8 mouse cellular contexts compared by ENCODE assay signal in genomic region chr10:41518981-41519618, GRCm38 (mm10). TPM values are rescaled to one million over a fixed set of nuclear protein-coding genes. Genes with fewer than 3 reads are reported as not detected.
DNase-seq lines count a peak whose midpoint lies in the region; ATAC-seq and TF ChIP-seq lines count a peak whose summit lies in the region.

Cd164 (plus strand) TSS chr10:41519414.

- no peak for TF ChIP-seq CTCF in lung, postnatal 0 days (IDR thresholded peaks at IDR 0.05)

- H3K9me3 ChIP-seq in hindbrain, embryonic 10.5 days = no peaks in the 10 kb centered on the region
- H3K9me3 ChIP-seq in lung, postnatal 0 days (ENCODE audit: low read length) = no peaks in the 10 kb centered on the region

- under 1% methylated on average over 69 of the region's 69 CpGs for WGBS in hindbrain, embryonic 10.5 days
- 1% methylated on average over 48 of the region's 69 CpGs for WGBS in lung, postnatal 0 days

- H3K27me3 ChIP-seq in hindbrain, embryonic 10.5 days (ENCODE audit: insufficient read depth, poor library complexity, severe bottlenecking) = no peaks in the 10 kb centered on the region
- no peaks in the 10 kb centered on the region for H3K27me3 ChIP-seq in lung, postnatal 0 days (replicated peaks; ENCODE audit: insufficient read depth, low read length)

- peaks cover 16% of the 10 kb centered on the region for H3K36me3 ChIP-seq in hindbrain, embryonic 10.5 days
- H3K36me3 ChIP-seq in lung, postnatal 0 days (ENCODE audit: insufficient read depth, low read length) = no peaks in the 10 kb centered on the region

- TF ChIP-seq EP300 in lung, postnatal 0 days (IDR thresholded peaks at IDR 0.05) = 0 out of 2 replicates have a peak, but pooled peaks have one; percentile 19

- peak; percentile 57 for DNase-seq in MEL-GATA-1-ER (ENCODE audit: extremely low read depth, low read depth)
- DNase-seq in cerebellum, adult 8-10 months = peak; percentile 93
- peak; percentile 94 for DNase-seq in hindbrain, embryonic 10.5 days (ENCODE audit: low spot score)
- peak; percentile 91 for DNase-seq in layer of hippocampus, adult 9-11 months
- DNase-seq in lung, postnatal 0 days (ENCODE audit: low spot score) = peak; percentile 96
- DNase-seq in ovary, postnatal 14 days (ENCODE audit: low spot score) = peak; percentile 90
- peak; percentile 94 for DNase-seq in thymus, postnatal 14 days

- H3K4me2 ChIP-seq in lung, postnatal 0 days (replicated peaks; ENCODE audit: low read depth, low read length) = peak within 1 kb of the TSS; percentile 52

- peak within 1 kb of the TSS; percentile 99 for H3K27ac ChIP-seq in hindbrain, embryonic 10.5 days
- H3K27ac ChIP-seq in lung, postnatal 0 days (ENCODE audit: low read length) = peak within 1 kb of the TSS; percentile 99

- H3K4me3 ChIP-seq in hindbrain, embryonic 10.5 days = peak within 1 kb of the TSS; percentile 95
- peak within 1 kb of the TSS; percentile 98 for H3K4me3 ChIP-seq in lung, postnatal 0 days (ENCODE audit: low read depth, low read length)

- peak within 1 kb of the TSS; percentile 95 for H3K9ac ChIP-seq in lung, postnatal 0 days (replicated peaks; ENCODE audit: low read depth)

- H3K4me1 ChIP-seq in hindbrain, embryonic 10.5 days (replicated peaks) = peaks cover 31% of the 10 kb centered on the region
- H3K4me1 ChIP-seq in lung, postnatal 0 days (ENCODE audit: insufficient read depth, low read depth, low read length) = peaks cover 10% of the 10 kb centered on the region

- ATAC-seq in frontal cortex, adult (ENCODE audit: low TSS enrichment) = peak; percentile 87
- peak; percentile 93 for ATAC-seq in lung, postnatal 0 days

RNA-seq across cellular contexts. Expression of gene Cd164, which starts in this region (rescaled TPM):
- polyA plus RNA-seq in hindbrain, embryonic 10.5 days (2016; fragmentation: Nextera tagmentation; extraction: Ambion mirVana) = 87.6 and 110 TPM in 2 replicates
- 130 and 135 TPM in 2 replicates for polyA plus RNA-seq in lung, postnatal 0 days (2015; fragmentation: Nextera tagmentation; extraction: Ambion mirVana)

Comparison
In these comparisons a context has a peak if more than half of its experiments do, and no peak if none do; other contexts are left out.
1. Peak in every context shown above with its lines: DNase-seq, ATAC-seq, H3K4me3 ChIP-seq and H3K27ac ChIP-seq.